Mouse (Mus musculus) embryonic fibroblast, embryonic 13.5 days (primary cell): ENCODE measurements at regions not wholly inside any gene's neighbourhood (a gene's known extent, or its start where the extent isn't known, plus 50 kb on each side); places are given as distances from the start of the nearest gene placed in this dataset.

Experiments used
- H3K27ac ChIP-seq: 2 replicates; pipeline ENCODE4 v1.5.1; 2012; ENCODE audit warnings: low read length, control low read depth, inconsistent platforms; ENCODE audit not compliant: insufficient read depth
- H3K4me1 ChIP-seq: 2 replicates; pipeline ENCODE4 v1.6.1; 2011; ENCODE audit warnings: low read length; ENCODE audit not compliant: control insufficient read depth, insufficient read depth
- H3K4me3 ChIP-seq: 2 replicates; pipeline ENCODE4 v1.5.1; 2011; ENCODE audit warnings: mild to moderate bottlenecking, control low read depth, low read length; ENCODE audit not compliant: insufficient read depth
- CTCF ChIP-seq: IDR thresholded peaks from 2 replicates; pipeline ENCODE4 v1.5.1; 2011; ENCODE audit warnings: mild to moderate bottlenecking, control low read depth, low read length, moderate library complexity, borderline replicate concordance; ENCODE audit not compliant: insufficient read depth
- POLR2A ChIP-seq: IDR thresholded peaks from 2 replicates; pipeline ENCODE4 v1.6.1; 2011; ENCODE audit warnings: low read depth, mild to moderate bottlenecking, control low read depth, low read length, moderate library complexity

- no peak for TF ChIP-seq CTCF
- TF ChIP-seq POLR2A: no peak
Observed at GRCm38 (mm10) chr19:15583782-15584693, 363.1 kb downstream of the Psat1 start.

GRCm38 (mm10) chr19:15583106-15583781 is 363.9 kb downstream of the Psat1 start:
- Histone ChIP-seq H3K4me1 (no peaks in the 10 kb centered on the region), H3K4me3 (no peak overlapping the region), H3K27ac (no peak overlapping the region)
- TF ChIP-seq POLR2A: no peak
- TF ChIP-seq CTCF: no peak

More at GRCm38 (mm10) chr19:15583782-15584693, 363.1 kb downstream of the Psat1 start:
- H3K4me1 ChIP-seq: no peaks in the 10 kb centered on the region
- H3K27ac ChIP-seq: no peak overlapping the region
- H3K4me3 ChIP-seq: no peak overlapping the region

- Histone ChIP-seq H3K4me1 (no peaks in the 10 kb centered on the region; the same call in 1 of the 2 replicates), H3K4me3 (no peak overlapping the region), H3K27ac (no peak overlapping the region)
- TF ChIP-seq CTCF: no peak
Observed at GRCm38 (mm10) chr19:15571204-15571603, 375.9 kb downstream of the Psat1 start.

GRCm38 (mm10) chr19:15561511-15561910 is 385.6 kb downstream of the Psat1 start:
- H3K4me1 ChIP-seq: no peaks in the 10 kb centered on the region
- H3K27ac ChIP-seq: no peak overlapping the region
- no peak overlapping the region for H3K4me3 ChIP-seq
- TF ChIP-seq POLR2A: no peak
- TF ChIP-seq CTCF: no peak

- Histone ChIP-seq H3K27ac (no peak overlapping the region), H3K4me1 (no peaks in the 10 kb centered on the region), H3K4me3 (no peak overlapping the region)
- no peak for TF ChIP-seq CTCF
- no peak for TF ChIP-seq POLR2A
Observed at GRCm38 (mm10) chr19:15553953-15554352, 393.2 kb downstream of the Psat1 start.

GRCm38 (mm10) chr19:15517853-15518252 is 429.3 kb downstream of the Psat1 start:
- H3K4me3 ChIP-seq: no peak overlapping the region
- no peaks in the 10 kb centered on the region for H3K4me1 ChIP-seq
- no peak for TF ChIP-seq POLR2A
- no peak for TF ChIP-seq CTCF
- no peak overlapping the region for H3K27ac ChIP-seq

- Histone ChIP-seq H3K4me1 (no peaks in the 10 kb centered on the region), H3K4me3 (no peak overlapping the region), H3K27ac (no peak overlapping the region)
- no peak for TF ChIP-seq POLR2A
- no peak for TF ChIP-seq CTCF
Observed at GRCm38 (mm10) chr19:15516566-15517305, 430.4 kb downstream of the Psat1 start.

- Histone ChIP-seq H3K4me3 (no peak overlapping the region), H3K27ac (no peak overlapping the region), H3K4me1 (no peaks in the 10 kb centered on the region)
- TF ChIP-seq POLR2A: no peak
- no peak for TF ChIP-seq CTCF
Observed at GRCm38 (mm10) chr19:15513197-15513596, 433.9 kb downstream of the Psat1 start.

- no peak for TF ChIP-seq POLR2A
- no peak for TF ChIP-seq CTCF
- no peak overlapping the region for H3K4me3 ChIP-seq
- H3K27ac ChIP-seq: no peak overlapping the region
- H3K4me1 ChIP-seq: no peaks in the 10 kb centered on the region
Observed at GRCm38 (mm10) chr19:15510395-15510794, 436.7 kb downstream of the Psat1 start.
